Mouse (Mus musculus) heart, adult 18-20 months (tissue): ENCODE data around the gene Gm8773. TPM values are rescaled to one million over a fixed set of nuclear protein-coding genes. Genes with fewer than 3 reads are reported as not detected.

Experiments
- DNase-seq, 2 experiments: peaks; one replicate each; pipeline ENCODE4 v3.0.0; 2021 to 2022; ENCODE audit warnings: mixed read lengths in 1 of 2
- long read RNA-seq, 2 experiments: library from polyadenylated mRNA; stranded (forward); transcript quantifications; one replicate each; pipeline ENCODE4 v2.0.0; 2021
- total RNA-seq, 2 experiments: library from RNA; stranded (reverse); gene quantifications; 2 replicates each; pipeline ENCODE4 v1.2.3; 2021

The Gm8773 gene
- not detected for total RNA-seq
- long read RNA-seq, experiment 1: 0 reads
- long read RNA-seq, experiment 2: 0 reads

DNA sequence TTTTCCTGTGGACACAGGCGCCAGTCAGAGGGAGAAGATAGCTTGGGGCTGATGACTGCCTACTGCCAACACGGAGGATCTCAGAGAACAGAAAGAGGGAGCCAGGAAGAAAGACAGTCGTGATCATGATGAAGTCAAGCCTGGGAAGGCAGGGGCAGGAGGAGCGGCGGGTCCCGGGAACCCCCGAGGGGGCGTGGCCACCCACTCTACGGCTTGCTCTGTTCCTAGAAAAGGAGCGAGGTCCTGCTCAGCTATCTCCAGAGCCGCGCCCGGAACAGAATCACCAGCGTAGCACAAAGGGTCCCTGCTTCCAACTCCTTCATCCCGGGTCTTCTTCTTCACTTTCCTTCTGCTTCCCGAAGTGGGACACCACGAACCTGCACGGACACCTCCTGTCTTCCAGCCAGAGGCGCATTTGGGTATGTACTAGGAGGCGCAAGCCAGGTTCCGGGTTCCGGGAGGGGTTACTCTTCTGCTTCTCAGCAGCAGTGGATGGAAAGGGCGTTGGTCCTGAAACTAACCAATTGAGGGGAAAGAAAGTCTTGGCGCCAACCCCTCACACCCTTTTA lies at the start of gene Gm8773:
Gm8773 (plus strand) TSS at position 51 of the 569 bp plus-strand sequence.
- DNase-seq: peak in 1 of 2 experiments; percentile 9

- DNase-seq: no peak
Measured at GRCm38 (mm10) chr5:5533656-5534420, 39.8 kb upstream of the Gm8773 start.

DNA sequence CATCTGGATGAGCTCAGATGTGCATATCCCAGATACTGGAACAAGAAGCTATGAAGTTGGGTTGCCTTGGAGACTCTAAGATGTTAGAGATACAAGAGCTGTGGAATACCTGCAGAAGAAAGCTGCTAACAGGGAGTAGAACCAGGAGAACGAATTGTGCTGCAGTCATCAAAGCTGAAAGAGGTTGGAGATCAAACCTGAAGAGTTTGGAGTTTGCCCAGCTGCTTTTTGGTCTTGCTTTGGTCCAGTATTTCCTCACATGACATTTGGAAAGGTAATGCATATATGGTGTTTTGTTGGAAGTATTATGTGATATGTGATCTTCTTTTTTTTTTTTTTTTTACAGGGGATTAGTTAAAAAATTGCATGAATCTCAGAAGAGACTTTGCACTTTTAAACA lies 37.5 kb upstream of the Gm8773 start:
- DNase-seq: no peak

DNA sequence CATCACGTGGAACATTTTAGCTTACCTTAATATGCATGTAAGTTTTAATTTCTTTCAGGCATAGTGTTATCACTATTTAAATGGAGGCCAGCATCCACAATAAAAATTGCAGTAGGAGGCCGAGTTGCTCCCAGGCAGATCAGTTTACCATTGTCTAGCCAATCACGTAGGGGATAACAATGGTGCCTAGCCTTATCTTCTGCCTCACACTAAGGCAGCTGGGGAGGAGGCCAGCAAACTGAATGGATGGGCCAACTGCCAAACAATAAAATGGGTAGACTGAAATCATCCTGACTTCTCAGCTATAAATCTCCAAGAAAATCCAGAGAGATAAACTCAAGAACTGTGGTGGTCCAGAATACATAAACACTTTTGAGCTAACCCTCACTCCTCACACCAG lies 33.8 kb upstream of the Gm8773 start:
- DNase-seq: no peak

- DNase-seq: no peak
Measured at GRCm38 (mm10) chr5:5540385-5540784, 33.2 kb upstream of the Gm8773 start.

DNA sequence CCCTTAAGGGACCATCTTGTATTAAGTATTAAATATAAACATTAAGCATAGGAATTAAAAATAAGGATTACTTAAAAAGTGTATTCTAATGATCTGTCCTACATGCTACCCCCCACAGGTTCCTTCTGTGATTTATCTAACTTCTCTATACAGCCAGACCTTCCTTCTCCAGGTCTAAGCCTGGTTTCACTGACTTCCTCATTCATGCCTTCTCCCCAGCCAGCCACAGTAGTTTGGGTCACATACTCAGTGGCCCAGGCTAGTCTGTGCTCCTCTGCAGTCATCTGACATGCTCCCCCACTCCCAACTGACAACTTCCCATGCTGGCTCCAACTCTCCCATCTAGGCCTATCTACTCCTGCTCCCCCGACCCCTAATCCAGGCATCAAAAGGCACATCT lies 22.5 kb upstream of the Gm8773 start:
- no peak for DNase-seq

DNA sequence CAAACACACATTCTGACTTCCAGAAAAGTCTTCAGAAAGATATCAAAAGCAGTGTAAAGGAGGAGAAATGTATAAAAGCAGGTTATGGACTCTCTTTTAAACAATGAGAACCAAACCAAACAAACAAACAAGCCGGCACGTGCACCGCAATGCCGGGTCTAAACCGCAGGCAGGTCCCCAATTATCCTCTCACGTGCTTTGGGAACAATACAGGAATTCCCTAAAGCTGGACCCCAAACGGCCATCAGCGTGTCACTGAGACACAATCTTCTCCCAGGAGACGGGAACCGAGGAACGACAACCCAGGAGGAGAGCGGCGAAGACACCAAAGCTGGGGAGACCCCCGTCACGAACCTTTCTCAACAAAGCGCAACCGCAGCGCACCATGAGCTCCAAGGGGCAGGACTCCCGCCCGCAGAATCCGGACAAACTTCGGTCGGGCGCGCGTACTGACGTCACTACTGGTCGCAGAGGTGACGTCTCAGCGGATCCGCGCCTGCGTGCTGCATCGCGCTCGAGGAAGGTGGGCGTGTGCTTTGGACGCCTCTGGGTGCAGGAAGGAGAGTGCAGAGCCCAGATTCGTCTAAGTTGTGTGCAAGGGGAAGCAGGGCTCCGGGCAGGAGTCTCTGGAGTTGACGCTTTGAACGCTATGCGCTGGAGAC lies 14.4 kb upstream of the Gm8773 start, which contains the start of gene Gtpbp10:
Gtpbp10 (minus strand) TSS at position 460 of the 662 bp plus-strand sequence.
- peak; percentile 93 to 95 for DNase-seq

GRCm38 (mm10) chr5:5559798-5560197 lies 13.8 kb upstream of the Gm8773 start:
- DNase-seq: no peak

- DNase-seq: no peak
Measured at GRCm38 (mm10) chr5:5561041-5561706, 12.4 kb upstream of the Gm8773 start.

DNA sequence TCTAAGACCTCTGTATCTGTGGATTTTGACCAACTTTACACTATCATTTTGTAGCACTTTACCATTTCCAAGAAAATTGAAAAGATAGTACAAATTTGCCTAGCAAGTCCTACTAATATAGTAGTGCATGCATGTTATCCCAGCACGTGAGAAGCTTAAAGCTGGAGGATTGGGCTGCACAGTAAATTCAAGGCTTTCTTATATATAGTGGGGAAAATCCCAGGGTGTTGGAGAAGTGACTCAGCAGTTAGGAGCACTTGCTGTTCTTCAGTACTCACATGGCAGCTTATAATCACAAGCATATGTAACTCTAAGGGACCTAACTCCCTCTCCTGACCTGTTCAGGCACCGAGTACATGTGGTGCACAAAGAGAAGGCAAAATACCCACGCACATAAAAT lies 11.2 kb upstream of the Gm8773 start:
- DNase-seq: no peak

- no peak for DNase-seq
Measured at GRCm38 (mm10) chr5:5587686-5588085, 14.1 kb downstream of the Gm8773 start.

DNA sequence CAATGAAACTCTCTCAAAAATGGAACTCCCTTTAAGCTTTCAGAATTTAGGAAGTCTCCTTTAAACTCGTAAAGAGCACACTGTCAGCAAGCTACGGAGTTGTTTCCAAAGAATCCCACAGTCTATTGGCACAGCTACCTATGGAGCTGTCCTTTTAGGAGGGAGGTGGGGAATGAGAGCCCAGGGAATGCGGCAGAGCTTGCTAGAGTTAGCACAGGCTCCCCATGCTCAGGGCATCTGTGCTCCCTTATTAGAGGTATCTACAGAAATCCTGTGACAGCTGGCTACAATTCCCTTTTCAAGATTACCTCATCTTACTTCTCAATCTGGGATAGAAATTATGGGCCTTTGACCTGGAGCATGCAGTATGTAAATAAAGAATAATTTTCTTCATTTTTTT lies 36.9 kb downstream of the Gm8773 start:
- DNase-seq: no peak

GRCm38 (mm10) chr5:5618329-5618728 lies 44.7 kb downstream of the Gm8773 start:
- DNase-seq: no peak

GRCm38 (mm10) chr5:5625491-5625890 lies 51.9 kb downstream of the Gm8773 start:
- no peak for DNase-seq

Other genes starting within 250 kb of the Gm8773 start
- gene Cdk14, start 153.5 kb upstream of the Gm8773 start, total RNA-seq: 1 to 10 TPM; 5.5 to 7.7 TPM
- not detected for gene 1700015F17Rik, start 94.7 kb upstream of the Gm8773 start, total RNA-seq
- gene Cldn12, start 58.8 kb upstream of the Gm8773 start, total RNA-seq: 10 to 100 TPM; 16.1 to 19.4 TPM
- 10 to 100 TPM; 11.1 to 11.8 TPM for gene Gtpbp10, start 14.3 kb upstream of the Gm8773 start, total RNA-seq
- under 1 TPM; 0.69 to 0.87 TPM for gene Cfap69, start 90.4 kb downstream of the Gm8773 start, total RNA-seq
- gene Steap2, start 120.8 kb downstream of the Gm8773 start, total RNA-seq: 1 to 10 TPM in 1 of 2 experiments, under 1 TPM in 1; 0.45 to 1.1 TPM
- gene Steap1, start 175.5 kb downstream of the Gm8773 start, total RNA-seq: under 1 TPM in 1 of 2 experiments, not detected in 1; 0.31 TPM